Mouse (Mus musculus) heart, embryonic 13.5 days (tissue): ENCODE results near the gene Maml2. TPM values are rescaled to one million over a fixed set of nuclear protein-coding genes. Genes with fewer than 3 reads are reported as not detected.

Source experiments
- ATAC-seq: fragments of 200-750 bp; cut with Nextera tagmentation; 2 replicates; pipeline ENCODE4 v1.8.0; 2017; ENCODE audit warnings: moderate TSS enrichment; ENCODE audit not compliant: insufficient number of reproducible peaks, low FRiP score, low TSS enrichment; ENCODE audit errors: extremely low read depth
- H3K27ac ChIP-seq: fragments of 300-500 bp; sonication (generic); replicated peaks from 2 replicates; pipeline ENCODE4 v1.5.1; 2015; ENCODE audit warnings: moderate library complexity, mild to moderate bottlenecking, inconsistent platforms
- H3K27me3 ChIP-seq: fragments of 300-500 bp; sonication (generic); replicated peaks from 2 replicates; pipeline ENCODE4 v1.6.1; 2015; ENCODE audit warnings: mild to moderate bottlenecking, inconsistent platforms
- H3K36me3 ChIP-seq: fragments of 300-500 bp; sonication (generic); 2 replicates; pipeline ENCODE4 v1.6.1; 2015; ENCODE audit warnings: mild to moderate bottlenecking, inconsistent platforms
- H3K4me1 ChIP-seq: fragments of 300-500 bp; sonication (generic); 2 replicates; pipeline ENCODE4 v1.6.1; 2015; ENCODE audit warnings: inconsistent platforms
- H3K4me2 ChIP-seq: fragments of 300-500 bp; sonication (generic); 2 replicates; pipeline ENCODE4 v1.6.1; 2015; ENCODE audit warnings: inconsistent platforms, mild to moderate bottlenecking, moderate library complexity
- H3K4me3 ChIP-seq: fragments of 300-500 bp; sonication (generic); 2 replicates; pipeline ENCODE4 v1.5.1; 2015; ENCODE audit warnings: moderate library complexity, mild to moderate bottlenecking, inconsistent platforms
- H3K9ac ChIP-seq: fragments of 300-500 bp; sonication (generic); 2 replicates; pipeline ENCODE4 v1.6.1; 2015; ENCODE audit warnings: inconsistent platforms, mild to moderate bottlenecking, moderate library complexity
- H3K9me3 ChIP-seq: fragments of 300-500 bp; sonication (generic); 2 replicates; pipeline ENCODE4 v1.6.1; 2016; ENCODE audit warnings: inconsistent platforms
- WGBS: fragments of 180-500 bp; shearing (Covaris S2); methylation state at CpG from one replicate; pipeline ENCODE4 v1.1.7; 2015; ENCODE audit warnings: mixed read lengths; 5-methylcytosine and 5-hydroxymethylcytosine counted together
- polyA plus RNA-seq: library from polyadenylated mRNA; unstranded; fragments of >200 nt; fragmentation: Nextera tagmentation; extraction: Ambion mirVana; gene quantifications from 2 replicates; pipeline ENCODE4 v1.2.1, GENCODE M21; 2015

The Maml2 gene
- polyA plus RNA-seq, 1 experiment from 2014 or later, result 9.5 TPM

- Histone ChIP-seq H3K27ac (no peak overlapping the region), H3K36me3 (no peaks in the 10 kb centered on the region), H3K9me3 (0 out of 2 replicates have a peak, but pooled peaks cover 3% of the 10 kb centered on the region), H3K4me1 (peaks cover 51% of the 10 kb centered on the region), H3K4me2 (no peak overlapping the region), H3K27me3 (no peaks in the 10 kb centered on the region), H3K4me3 (no peak overlapping the region), H3K9ac (no peak overlapping the region)
- 69% methylated on average over 4 of the region's 4 CpGs for WGBS
- ATAC-seq, result no peak
These were observed 241.8 kb downstream of the Maml2 start for GRCm38 (mm10) chr9:13539535-13539934.

- WGBS, result 86% methylated on average over 2 of the region's 2 CpGs
These were observed 242.5 kb downstream of the Maml2 start for GRCm38 (mm10) chr9:13540227-13540626.

GRCm38 (mm10) chr9:13540781-13541180 lies 243.0 kb downstream of the Maml2 start:
- no peak overlapping the region for H3K4me3 ChIP-seq
- H3K4me1 ChIP-seq, result peaks cover 50% of the 10 kb centered on the region
- H3K4me2 ChIP-seq, result no peak overlapping the region
- ATAC-seq, result no peak
- H3K9ac ChIP-seq, result no peak overlapping the region
- no peaks in the 10 kb centered on the region for H3K27me3 ChIP-seq
- no peak overlapping the region for H3K27ac ChIP-seq
- H3K36me3 ChIP-seq, result no peaks in the 10 kb centered on the region
- H3K9me3 ChIP-seq, result no peaks in the 10 kb centered on the region
- WGBS, result 52% methylated on average over 6 of the region's 6 CpGs

More at GRCm38 (mm10) chr9:13540227-13540626, 242.5 kb downstream of the Maml2 start:
- no peaks in the 10 kb centered on the region for H3K27me3 ChIP-seq
- H3K9ac ChIP-seq, result no peak overlapping the region
- no peak overlapping the region for H3K4me2 ChIP-seq
- no peaks in the 10 kb centered on the region for H3K36me3 ChIP-seq
- no peak overlapping the region for H3K4me3 ChIP-seq
- H3K27ac ChIP-seq, result no peak overlapping the region
- H3K4me1 ChIP-seq, result peaks cover 51% of the 10 kb centered on the region
- H3K9me3 ChIP-seq, result no peaks in the 10 kb centered on the region
- no peak; the same call in 1 of the 2 replicates for ATAC-seq

- peaks cover 42% of the 10 kb centered on the region for H3K4me1 ChIP-seq
- H3K9ac ChIP-seq, result peak overlapping the region; percentile 25
- peak overlapping the region; percentile 18 for H3K4me3 ChIP-seq
- H3K27me3 ChIP-seq, result no peaks in the 10 kb centered on the region
- ATAC-seq, result no peak
- H3K4me2 ChIP-seq, result peak overlapping the region; percentile 51
- H3K9me3 ChIP-seq, result no peaks in the 10 kb centered on the region
- peak overlapping the region; percentile 53; the same call in 1 of the 2 replicates for H3K27ac ChIP-seq
- 26% methylated on average over 8 of the region's 8 CpGs for WGBS
- H3K36me3 ChIP-seq, result no peaks in the 10 kb centered on the region
These were observed 245.4 kb downstream of the Maml2 start for GRCm38 (mm10) chr9:13543167-13543566.

GRCm38 (mm10) chr9:13544133-13544532 lies 246.4 kb downstream of the Maml2 start:
- Histone ChIP-seq H3K9me3 (no peaks in the 10 kb centered on the region), H3K36me3 (no peaks in the 10 kb centered on the region), H3K27me3 (no peaks in the 10 kb centered on the region), H3K9ac (no peak overlapping the region), H3K4me3 (no peak overlapping the region), H3K27ac (no peak overlapping the region), H3K4me2 (no peak overlapping the region), H3K4me1 (peaks cover 49% of the 10 kb centered on the region)
- 45% methylated on average over 8 of the region's 8 CpGs for WGBS
- no peak for ATAC-seq

- Histone ChIP-seq H3K9ac (no peak overlapping the region), H3K4me1 (peaks cover 57% of the 10 kb centered on the region), H3K36me3 (no peaks in the 10 kb centered on the region), H3K27ac (no peak overlapping the region), H3K4me2 (no peak overlapping the region), H3K4me3 (no peak overlapping the region), H3K9me3 (no peaks in the 10 kb centered on the region), H3K27me3 (no peaks in the 10 kb centered on the region)
- no peak for ATAC-seq
- 66% methylated on average over 6 of the region's 6 CpGs for WGBS
These were observed 248.0 kb downstream of the Maml2 start for GRCm38 (mm10) chr9:13545726-13546125.

GRCm38 (mm10) chr9:13549911-13550310 lies 252.2 kb downstream of the Maml2 start:
- Histone ChIP-seq H3K4me2 (no peak overlapping the region), H3K9ac (no peak overlapping the region), H3K4me1 (peaks cover 37% of the 10 kb centered on the region), H3K4me3 (no peak overlapping the region), H3K27ac (peak overlapping the region; percentile 29), H3K36me3 (no peaks in the 10 kb centered on the region), H3K27me3 (no peaks in the 10 kb centered on the region), H3K9me3 (no peaks in the 10 kb centered on the region)
- no peak for ATAC-seq
- WGBS, result 73% methylated on average over 3 of the region's 3 CpGs

- H3K27me3 ChIP-seq, result no peaks in the 10 kb centered on the region
- no peak for ATAC-seq
- H3K9me3 ChIP-seq, result no peaks in the 10 kb centered on the region
- H3K4me2 ChIP-seq, result no peak overlapping the region
- peaks cover 30% of the 10 kb centered on the region for H3K4me1 ChIP-seq
- no peak overlapping the region for H3K4me3 ChIP-seq
- no peak overlapping the region for H3K27ac ChIP-seq
- no peaks in the 10 kb centered on the region for H3K36me3 ChIP-seq
- no peak overlapping the region for H3K9ac ChIP-seq
- WGBS, result 64% methylated on average over 5 of the region's 5 CpGs
These were observed 254.8 kb downstream of the Maml2 start for GRCm38 (mm10) chr9:13552380-13553052.

- no peak overlapping the region for H3K27ac ChIP-seq
These were observed 257.0 kb downstream of the Maml2 start for GRCm38 (mm10) chr9:13554773-13555172.

GRCm38 (mm10) chr9:13555973-13556481 lies 258.3 kb downstream of the Maml2 start:
- Histone ChIP-seq H3K27ac (no peak overlapping the region), H3K4me2 (no peak overlapping the region), H3K9ac (no peak overlapping the region), H3K9me3 (no peaks in the 10 kb centered on the region), H3K36me3 (no peaks in the 10 kb centered on the region), H3K4me3 (no peak overlapping the region), H3K4me1 (peaks cover 14% of the 10 kb centered on the region; the same call in 1 of the 2 replicates), H3K27me3 (no peaks in the 10 kb centered on the region)
- no peak for ATAC-seq
- WGBS, result 76% methylated on average over 8 of the region's 8 CpGs

More at GRCm38 (mm10) chr9:13554773-13555172, 257.0 kb downstream of the Maml2 start:
- H3K4me2 ChIP-seq, result no peak overlapping the region
- no peaks in the 10 kb centered on the region for H3K36me3 ChIP-seq
- no peaks in the 10 kb centered on the region for H3K27me3 ChIP-seq
- peaks cover 21% of the 10 kb centered on the region for H3K4me1 ChIP-seq
- no peak for ATAC-seq
- H3K4me3 ChIP-seq, result no peak overlapping the region
- H3K9ac ChIP-seq, result no peak overlapping the region
- WGBS, result 75% methylated on average over 5 of the region's 5 CpGs
- H3K9me3 ChIP-seq, result no peaks in the 10 kb centered on the region

GRCm38 (mm10) chr9:13556696-13557095 lies 258.9 kb downstream of the Maml2 start:
- no peak overlapping the region for H3K4me2 ChIP-seq

More at GRCm38 (mm10) chr9:13556696-13557095, 258.9 kb downstream of the Maml2 start:
- Histone ChIP-seq H3K9ac (no peak overlapping the region), H3K4me3 (no peak overlapping the region), H3K27me3 (no peaks in the 10 kb centered on the region), H3K4me1 (peaks cover 14% of the 10 kb centered on the region; the same call in 1 of the 2 replicates), H3K36me3 (no peaks in the 10 kb centered on the region), H3K27ac (no peak overlapping the region), H3K9me3 (no peaks in the 10 kb centered on the region)
- 78% methylated on average over 3 of the region's 3 CpGs for WGBS
- ATAC-seq, result no peak
